Mouse (Mus musculus) stomach, embryonic 16.5 days (tissue): ENCODE results near the gene Robo3. TPM values are rescaled to one million over a fixed set of nuclear protein-coding genes. Genes with fewer than 3 reads are reported as not detected.

Source experiments
- ATAC-seq: fragments of 200-750 bp; cut with Nextera tagmentation; 2 replicates; pipeline ENCODE4 v1.8.0; 2017; ENCODE audit warnings: moderate number of reproducible peaks, moderate TSS enrichment; ENCODE audit not compliant: insufficient read depth, low FRiP score
- H3K27ac ChIP-seq: fragments of 300-500 bp; sonication (generic); 2 replicates; pipeline ENCODE4 v1.5.1; 2014; ENCODE audit warnings: low read length
- H3K27me3 ChIP-seq: fragments of 300-500 bp; sonication (generic); 2 replicates; pipeline ENCODE4 v1.6.1; 2014; ENCODE audit warnings: low read length, control low read depth, mixed read lengths; ENCODE audit not compliant: control insufficient read depth, insufficient read depth
- H3K36me3 ChIP-seq: fragments of 300-500 bp; sonication (generic); 2 replicates; pipeline ENCODE4 v1.6.1; 2014; ENCODE audit warnings: low read length; ENCODE audit not compliant: control insufficient read depth, insufficient read depth
- H3K4me1 ChIP-seq: fragments of 300-500 bp; sonication (generic); 2 replicates; pipeline ENCODE4 v1.6.1; 2014; ENCODE audit warnings: low read length, control low read depth, mixed read lengths; ENCODE audit not compliant: control insufficient read depth, insufficient read depth
- H3K4me2 ChIP-seq: fragments of 300-500 bp; sonication (generic); 2 replicates; pipeline ENCODE4 v1.6.1; 2014; ENCODE audit warnings: low read depth, low read length, mixed read lengths
- H3K4me3 ChIP-seq: fragments of 300-500 bp; sonication (generic); replicated peaks from 2 replicates; pipeline ENCODE4 v1.5.1; 2014; ENCODE audit warnings: mild to moderate bottlenecking, low read length
- H3K9ac ChIP-seq: fragments of 300-500 bp; sonication (generic); 2 replicates; pipeline ENCODE4 v1.6.1; 2014; ENCODE audit warnings: low read length
- H3K9me3 ChIP-seq: fragments of 300-500 bp; sonication (generic); replicated peaks from 2 replicates; pipeline ENCODE4 v1.6.1; 2016; ENCODE audit warnings: low read length, control low read depth; ENCODE audit not compliant: control insufficient read depth
- WGBS: fragments of 180-500 bp; shearing (Covaris S2); extraction: QIAGEN DNeasy Blood & Tissue Kit; methylation state at CpG from one replicate; pipeline ENCODE4 v1.1.7; 2014; 5-methylcytosine and 5-hydroxymethylcytosine counted together
- polyA plus RNA-seq: library from polyadenylated mRNA; unstranded; fragments of >200 nt; fragmentation: Nextera tagmentation; extraction: Ambion mirVana; gene quantifications from 2 replicates; pipeline ENCODE4 v1.2.1, GENCODE M21; 2015

Robo3 gene
- polyA plus RNA-seq, 1 experiment from 2014 or later: not detected

DNA sequence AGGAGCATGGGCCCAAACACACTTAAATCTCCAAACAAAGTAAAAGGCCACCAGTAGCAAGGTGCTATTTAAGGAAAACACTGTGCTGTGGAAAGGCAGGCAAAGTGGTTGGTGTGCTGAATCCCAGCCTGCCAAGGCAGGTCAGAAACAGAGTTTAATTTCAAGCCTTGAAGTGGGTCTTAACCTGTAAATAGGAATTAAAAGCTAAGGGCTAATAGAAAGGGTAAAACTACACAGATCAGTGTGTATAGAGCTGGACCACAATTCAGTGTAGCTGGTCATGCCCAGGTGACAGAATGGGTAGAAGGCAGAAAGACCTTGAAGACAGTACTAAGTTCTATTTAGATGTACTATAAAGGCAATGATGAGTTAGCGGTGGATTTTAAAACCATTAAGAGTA is 24.1 kb upstream of the Robo3 start:
- H3K36me3 ChIP-seq: no peaks in the 10 kb centered on the region
- no peak for ATAC-seq
- WGBS: 63% methylated on average over 1 of the region's 1 CpGs
- no peak overlapping the region for H3K27ac ChIP-seq
- H3K9ac ChIP-seq: no peak overlapping the region
- H3K9me3 ChIP-seq: no peaks in the 10 kb centered on the region
- no peak overlapping the region for H3K4me3 ChIP-seq
- no peak overlapping the region for H3K4me2 ChIP-seq
- H3K27me3 ChIP-seq: peaks cover 86% of the 10 kb centered on the region
- H3K4me1 ChIP-seq: peaks cover 13% of the 10 kb centered on the region; the same call in 1 of the 2 replicates

DNA sequence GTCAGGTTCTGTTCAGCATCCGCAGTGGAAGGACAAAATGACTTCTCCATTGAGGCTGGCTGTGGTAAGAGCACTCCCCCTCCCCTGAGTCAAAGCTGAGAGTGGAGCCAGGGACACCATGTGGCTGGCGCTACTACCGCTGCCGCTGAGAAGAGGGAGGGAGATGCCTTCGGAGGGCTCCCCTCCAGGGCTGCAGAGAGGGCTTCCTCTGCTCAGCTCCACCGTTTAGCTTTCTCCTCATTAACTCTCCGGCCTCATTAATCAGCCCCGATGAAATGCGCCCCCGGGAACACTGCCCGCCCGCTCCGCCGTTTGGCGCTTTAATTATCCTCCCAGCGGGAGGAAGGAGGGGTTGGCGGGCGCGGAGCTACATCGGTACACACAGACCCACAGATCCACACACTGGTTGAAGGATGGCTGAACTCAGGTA is 23.4 kb upstream of the Robo3 start:
- peak; percentile 46; the same call in 1 of the 2 replicates for ATAC-seq
- H3K4me1 ChIP-seq: peaks cover 13% of the 10 kb centered on the region; the same call in 1 of the 2 replicates
- H3K4me3 ChIP-seq: peak overlapping the region; percentile 32
- no peaks in the 10 kb centered on the region for H3K36me3 ChIP-seq
- no peak overlapping the region for H3K27ac ChIP-seq
- H3K27me3 ChIP-seq: peaks cover 82% of the 10 kb centered on the region
- under 1% methylated on average over 20 of the region's 20 CpGs for WGBS
- H3K9me3 ChIP-seq: no peaks in the 10 kb centered on the region
- no peak overlapping the region; the same call in 1 of the 2 replicates for H3K9ac ChIP-seq
- peak overlapping the region; percentile 47 for H3K4me2 ChIP-seq

DNA sequence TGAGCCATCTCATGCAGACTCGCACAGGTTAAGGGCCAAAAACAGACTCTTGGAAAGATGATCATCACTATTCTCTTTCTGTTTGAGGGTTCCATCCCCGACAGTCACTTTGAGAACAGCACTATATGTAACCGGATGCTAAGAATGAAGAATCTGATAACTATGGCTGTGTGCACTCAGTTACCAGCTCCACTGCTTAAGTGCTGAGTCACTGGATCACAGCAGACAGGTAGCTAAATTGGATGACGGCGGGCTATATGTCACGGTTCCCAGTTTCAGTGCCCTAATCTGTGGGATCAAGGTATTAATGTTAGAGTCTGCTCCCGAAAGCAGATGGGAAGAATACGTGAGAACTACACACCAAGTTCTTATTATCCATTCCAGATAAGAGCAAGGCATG is 22.8 kb upstream of the Robo3 start:
- Histone ChIP-seq H3K9ac (no peak overlapping the region), H3K4me1 (peaks cover 13% of the 10 kb centered on the region; the same call in 1 of the 2 replicates), H3K36me3 (no peaks in the 10 kb centered on the region), H3K4me3 (no peak overlapping the region), H3K27ac (no peak overlapping the region), H3K9me3 (no peaks in the 10 kb centered on the region), H3K4me2 (peak overlapping the region; percentile 47; the same call in 1 of the 2 replicates), H3K27me3 (peaks cover 79% of the 10 kb centered on the region)
- no peak for ATAC-seq
- 4% methylated on average over 8 of the region's 8 CpGs for WGBS

DNA sequence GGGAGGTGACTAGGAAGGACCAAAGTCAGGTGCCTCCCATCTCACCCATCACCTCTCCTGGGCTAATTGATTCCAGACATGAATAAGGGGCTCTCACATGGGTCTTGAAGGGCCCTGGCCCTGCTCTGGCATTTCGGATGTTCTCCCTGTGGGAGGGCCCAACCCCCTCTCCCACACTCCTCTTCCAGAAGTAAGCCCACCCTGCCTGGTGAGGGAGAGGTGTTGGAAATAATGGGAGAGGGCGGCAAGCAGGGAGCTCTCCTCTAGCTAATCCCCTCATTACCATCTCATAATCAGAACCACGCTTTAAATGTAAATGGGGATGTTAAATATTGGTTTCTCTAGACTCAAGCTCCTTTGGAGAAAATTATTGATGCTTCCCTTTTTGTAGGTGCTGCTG is 21.9 kb upstream of the Robo3 start:
- 13% methylated on average over 3 of the region's 3 CpGs for WGBS

DNA sequence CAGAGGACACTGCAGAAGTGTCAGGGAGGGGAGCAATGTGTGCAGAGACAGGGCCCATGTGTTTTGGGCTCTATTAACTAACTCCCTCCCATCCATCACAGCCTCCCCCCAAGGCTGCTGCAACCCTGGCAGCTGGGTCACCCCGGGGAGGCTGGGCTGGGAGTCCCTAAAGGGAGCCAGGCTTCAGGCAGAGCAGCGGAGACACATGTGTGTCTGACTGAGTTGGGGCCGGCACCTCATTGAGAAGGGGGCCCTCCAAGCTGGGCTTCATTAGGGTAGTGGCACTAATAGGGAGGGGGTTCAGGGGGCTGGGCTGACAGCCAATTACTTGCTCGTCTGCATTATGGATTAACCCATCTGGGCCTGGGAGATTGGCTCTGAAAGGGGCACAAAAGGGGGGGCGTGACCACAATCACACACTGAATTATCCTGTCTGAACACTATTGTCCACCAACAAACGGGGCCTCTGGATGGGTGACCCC is 21.0 kb upstream of the Robo3 start:
- WGBS: 10% methylated on average over 6 of the region's 6 CpGs
- no peaks in the 10 kb centered on the region for H3K9me3 ChIP-seq
- no peak for ATAC-seq
- H3K9ac ChIP-seq: no peak overlapping the region
- no peak overlapping the region for H3K4me2 ChIP-seq
- no peak overlapping the region for H3K27ac ChIP-seq
- 0 out of 2 replicates have a peak, but pooled peaks cover 6% of the 10 kb centered on the region for H3K4me1 ChIP-seq
- no peak overlapping the region for H3K4me3 ChIP-seq
- no peaks in the 10 kb centered on the region for H3K36me3 ChIP-seq
- H3K27me3 ChIP-seq: peaks cover 62% of the 10 kb centered on the region

More for the DNA sequence above, 21.9 kb upstream of the Robo3 start:
- Histone ChIP-seq H3K9ac (no peak overlapping the region), H3K4me3 (no peak overlapping the region), H3K4me1 (peaks cover 9% of the 10 kb centered on the region; the same call in 1 of the 2 replicates), H3K27me3 (peaks cover 71% of the 10 kb centered on the region), H3K27ac (no peak overlapping the region), H3K4me2 (no peak overlapping the region), H3K9me3 (no peaks in the 10 kb centered on the region), H3K36me3 (no peaks in the 10 kb centered on the region)
- no peak for ATAC-seq

DNA sequence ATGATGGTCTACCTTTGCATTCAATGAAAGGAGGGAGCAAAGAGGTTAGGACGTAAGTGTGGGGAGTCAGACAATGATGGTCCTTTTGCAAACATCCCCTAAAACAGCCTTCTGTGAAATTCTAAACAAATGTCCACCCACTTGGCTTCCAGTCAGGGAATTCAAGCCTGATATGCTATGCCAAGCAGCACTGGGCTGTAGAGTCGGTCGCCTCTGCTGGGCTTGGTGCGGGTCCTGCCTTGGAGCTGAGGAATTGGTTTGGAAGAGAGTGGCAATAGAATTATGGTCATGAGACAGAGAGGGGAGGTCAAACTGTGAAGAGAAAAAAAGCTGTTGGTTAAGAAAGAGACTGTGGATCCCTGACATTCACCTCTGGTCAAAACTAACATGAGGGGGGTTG is 20.3 kb upstream of the Robo3 start:
- no peak for ATAC-seq
- H3K4me2 ChIP-seq: no peak overlapping the region
- 38% methylated on average over 4 of the region's 4 CpGs for WGBS
- H3K9ac ChIP-seq: no peak overlapping the region
- H3K9me3 ChIP-seq: no peaks in the 10 kb centered on the region
- H3K27me3 ChIP-seq: peaks cover 55% of the 10 kb centered on the region
- H3K4me1 ChIP-seq: 0 out of 2 replicates have a peak, but pooled peaks cover 6% of the 10 kb centered on the region
- no peak overlapping the region for H3K27ac ChIP-seq
- H3K36me3 ChIP-seq: no peaks in the 10 kb centered on the region
- H3K4me3 ChIP-seq: no peak overlapping the region

DNA sequence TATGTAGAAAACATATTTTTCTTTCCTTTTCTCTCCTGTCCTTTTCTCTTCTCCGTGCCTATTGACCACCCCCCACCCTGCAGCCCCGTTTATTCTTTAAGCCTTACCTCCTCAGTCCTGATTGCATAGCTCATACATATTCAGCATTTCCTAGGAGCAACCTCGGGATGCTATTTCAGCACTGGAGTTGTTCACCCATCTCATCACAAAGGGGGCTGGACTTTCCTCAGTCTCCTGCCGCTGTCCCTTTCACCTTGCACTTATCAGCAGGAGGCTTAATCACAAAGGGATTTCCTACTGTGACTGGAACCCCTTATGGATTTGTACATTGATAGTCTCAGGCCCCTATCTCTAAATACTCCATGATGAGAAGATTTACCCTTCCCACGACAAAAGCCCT is 19.4 kb upstream of the Robo3 start:
- Histone ChIP-seq H3K9me3 (no peaks in the 10 kb centered on the region), H3K36me3 (no peaks in the 10 kb centered on the region), H3K4me2 (no peak overlapping the region), H3K9ac (no peak overlapping the region), H3K4me3 (no peak overlapping the region), H3K27ac (no peak overlapping the region), H3K4me1 (0 out of 2 replicates have a peak, but pooled peaks cover 6% of the 10 kb centered on the region), H3K27me3 (peaks cover 46% of the 10 kb centered on the region)
- WGBS: 2% methylated on average over 5 of the region's 5 CpGs
- ATAC-seq: no peak

DNA sequence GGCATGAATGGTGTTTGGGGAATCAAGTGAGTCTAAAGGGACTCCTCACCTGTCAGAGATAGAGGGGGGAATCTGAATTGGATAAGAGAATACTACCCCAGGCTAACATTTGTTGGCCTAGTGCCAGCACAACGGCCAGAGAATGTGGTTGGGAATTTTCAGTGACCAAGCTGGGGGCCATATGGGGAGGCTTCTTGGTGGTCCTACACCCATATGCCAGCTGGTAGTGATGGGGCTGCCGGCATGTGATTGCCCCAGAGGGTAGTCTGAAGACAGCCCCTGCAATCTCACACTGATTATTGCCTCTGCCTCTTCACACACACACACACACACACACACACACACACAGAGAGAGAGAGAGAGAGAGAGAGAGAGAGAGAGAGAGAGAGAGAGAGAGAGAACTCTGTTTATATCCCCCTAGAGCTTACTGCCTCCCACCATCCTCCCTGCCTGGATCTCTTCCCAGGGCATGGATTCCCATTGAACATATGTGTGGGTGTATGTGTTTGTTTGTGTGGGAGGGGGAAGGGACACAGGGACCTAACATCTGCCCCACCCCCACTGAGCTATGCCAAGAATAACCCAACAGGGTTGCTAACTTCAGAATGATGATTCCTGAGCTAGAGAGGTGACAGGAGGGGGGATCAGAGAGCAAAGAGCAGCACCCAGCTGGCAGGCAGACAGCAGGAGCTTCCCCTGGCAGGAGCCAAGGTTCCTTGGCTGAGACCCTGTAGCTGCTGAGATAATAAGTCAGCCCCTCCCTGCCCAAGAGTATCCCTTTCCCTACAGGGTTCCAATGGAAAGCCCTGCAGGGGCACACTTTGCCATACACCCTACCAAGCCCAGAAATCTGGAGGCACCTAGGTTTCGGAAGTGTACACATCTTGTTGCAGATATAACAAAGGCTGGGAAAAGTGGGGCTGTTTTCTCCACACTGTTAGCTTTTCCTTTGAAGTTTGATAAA is 5.0 kb upstream of the Robo3 start:
- Histone ChIP-seq H3K4me3 (no peak overlapping the region), H3K9me3 (no peaks in the 10 kb centered on the region), H3K27me3 (peaks cover 32% of the 10 kb centered on the region), H3K9ac (no peak overlapping the region), H3K4me1 (no peaks in the 10 kb centered on the region), H3K36me3 (no peaks in the 10 kb centered on the region), H3K4me2 (no peak overlapping the region), H3K27ac (no peak overlapping the region)
- 33% methylated on average over 3 of the region's 3 CpGs for WGBS
- no peak for ATAC-seq

DNA sequence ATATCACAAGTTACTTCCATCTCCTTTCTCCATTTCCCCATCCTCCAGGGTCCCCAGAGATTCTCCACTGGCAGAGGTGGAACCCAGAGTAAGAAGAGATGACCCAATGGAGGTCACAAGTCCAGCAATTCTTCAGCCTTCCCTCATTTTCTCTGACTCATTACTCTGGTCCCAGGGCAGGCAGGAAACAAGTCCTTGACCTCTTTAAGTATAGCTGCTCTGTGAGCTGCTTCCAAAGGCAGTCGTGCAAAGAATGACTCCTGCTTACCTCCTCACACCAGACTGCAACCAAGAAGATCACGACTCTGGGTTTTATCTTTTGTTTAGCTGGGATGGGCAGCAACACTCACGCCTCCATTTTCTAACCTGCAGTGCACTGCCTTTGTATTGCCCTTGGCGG is 2.6 kb upstream of the Robo3 start:
- Histone ChIP-seq H3K4me3 (no peak overlapping the region), H3K27me3 (peaks cover 56% of the 10 kb centered on the region), H3K9me3 (no peaks in the 10 kb centered on the region), H3K36me3 (no peaks in the 10 kb centered on the region), H3K4me2 (no peak overlapping the region), H3K27ac (no peak overlapping the region), H3K4me1 (peaks cover 4% of the 10 kb centered on the region; the same call in 1 of the 2 replicates), H3K9ac (no peak overlapping the region)
- WGBS: 6% methylated on average over 4 of the region's 4 CpGs
- no peak for ATAC-seq
